Mouse (Mus musculus) hindbrain, embryonic 11.5 days (tissue): ENCODE measurements around the gene Bnip1. TPM values are rescaled to one million over a fixed set of nuclear protein-coding genes. Genes with fewer than 3 reads are reported as not detected.
A peak's percentile ranks its signal among the peaks of the same experiment; 100 is the strongest.

ENCODE experiments used
- ATAC-seq: fragments of 200-750 bp; cut with Nextera tagmentation; 2 replicates; pipeline ENCODE4 v1.8.0; 2017; ENCODE audit warnings: mild to moderate bottlenecking, moderate TSS enrichment, moderate library complexity; ENCODE audit not compliant: low FRiP score
- DNase-seq: peaks from one replicate; pipeline ENCODE4 v3.0.0-alpha.2; 2015; ENCODE audit warnings: low spot score
- H3K27ac ChIP-seq: fragments of 300-500 bp; sonication (generic); 2 replicates; pipeline ENCODE4 v1.5.1; 2014; ENCODE audit warnings: mild to moderate bottlenecking, low read depth, low read length
- H3K27me3 ChIP-seq: fragments of 300-500 bp; sonication (generic); 2 replicates; pipeline ENCODE4 v1.6.1; 2014; ENCODE audit warnings: mild to moderate bottlenecking, low read length, moderate library complexity, mixed read lengths; ENCODE audit not compliant: control insufficient read depth, insufficient read depth
- H3K36me3 ChIP-seq: fragments of 300-500 bp; sonication (generic); 2 replicates; pipeline ENCODE4 v1.6.1; 2014; ENCODE audit warnings: mild to moderate bottlenecking, low read length, moderate library complexity, mixed read lengths; ENCODE audit not compliant: control insufficient read depth, insufficient read depth
- H3K4me1 ChIP-seq: fragments of 300-500 bp; sonication (generic); replicated peaks from 2 replicates; pipeline ENCODE4 v1.6.1; 2014; ENCODE audit warnings: low read length, mixed read lengths; ENCODE audit not compliant: control insufficient read depth, insufficient read depth
- H3K4me2 ChIP-seq: fragments of 300-500 bp; sonication (generic); replicated peaks from 2 replicates; pipeline ENCODE4 v1.6.1; 2014; ENCODE audit warnings: mild to moderate bottlenecking, low read depth, low read length
- H3K4me3 ChIP-seq: fragments of 300-500 bp; sonication (generic); 2 replicates; pipeline ENCODE4 v1.5.1; 2014; ENCODE audit warnings: low read depth, low read length
- H3K9ac ChIP-seq: fragments of 300-500 bp; sonication (generic); 2 replicates; pipeline ENCODE4 v1.6.1; 2014; ENCODE audit warnings: low read depth, low read length
- H3K9me3 ChIP-seq: fragments of 300-500 bp; sonication (generic); 2 replicates; pipeline ENCODE4 v1.6.1; 2016; ENCODE audit warnings: low read length; ENCODE audit not compliant: control insufficient read depth
- WGBS: fragments of 180-500 bp; shearing (Covaris S2); extraction: QIAGEN DNeasy Blood & Tissue Kit; methylation state at CpG from one replicate; pipeline ENCODE4 v1.1.7; 2014; 5-methylcytosine and 5-hydroxymethylcytosine counted together
- polyA plus RNA-seq: library from polyadenylated mRNA; unstranded; fragments of >200 nt; fragmentation: Nextera tagmentation; extraction: Ambion mirVana; gene quantifications from 2 replicates; pipeline ENCODE4 v1.2.1, GENCODE M21; 2014

Gene Bnip1
- polyA plus RNA-seq, 1 experiment from 2014 or later: 52.9 TPM

- H3K4me2 ChIP-seq: no peak overlapping the region
- ATAC-seq: no peak
- H3K27ac ChIP-seq: no peak overlapping the region
- WGBS: 6% methylated on average over 5 of the region's 5 CpGs
- peak; percentile 21 for DNase-seq
- no peaks in the 10 kb centered on the region for H3K36me3 ChIP-seq
- H3K9me3 ChIP-seq: no peaks in the 10 kb centered on the region
- no peaks in the 10 kb centered on the region for H3K4me1 ChIP-seq
- peaks cover 75% of the 10 kb centered on the region for H3K27me3 ChIP-seq
- H3K4me3 ChIP-seq: no peak overlapping the region
- no peak overlapping the region for H3K9ac ChIP-seq
These were observed 55.5 kb downstream of the Bnip1 start for GRCm38 (mm10) chr17:26836377-26836776.

GRCm38 (mm10) chr17:26836786-26837545 is 56.1 kb downstream of the Bnip1 start:
- H3K9ac ChIP-seq: no peak overlapping the region
- no peaks in the 10 kb centered on the region for H3K4me1 ChIP-seq
- H3K27me3 ChIP-seq: peaks cover 81% of the 10 kb centered on the region
- no peak overlapping the region for H3K4me2 ChIP-seq
- no peaks in the 10 kb centered on the region for H3K36me3 ChIP-seq
- no peak overlapping the region for H3K4me3 ChIP-seq
- 3% methylated on average over 18 of the region's 19 CpGs for WGBS
- ATAC-seq: no peak
- peak; percentile 60 for DNase-seq
- no peak overlapping the region for H3K27ac ChIP-seq
- H3K9me3 ChIP-seq: no peaks in the 10 kb centered on the region

GRCm38 (mm10) chr17:26837546-26837985 is 56.7 kb downstream of the Bnip1 start:
- Histone ChIP-seq H3K4me3 (no peak overlapping the region), H3K27ac (no peak overlapping the region), H3K4me2 (no peak overlapping the region), H3K9ac (no peak overlapping the region), H3K9me3 (no peaks in the 10 kb centered on the region), H3K4me1 (no peaks in the 10 kb centered on the region), H3K27me3 (peaks cover 87% of the 10 kb centered on the region), H3K36me3 (no peaks in the 10 kb centered on the region)
- 3% methylated on average over 7 of the region's 7 CpGs for WGBS
- DNase-seq (peak; percentile 48), ATAC-seq (no peak)

- Histone ChIP-seq H3K4me3 (no peak overlapping the region), H3K27ac (no peak overlapping the region), H3K4me2 (no peak overlapping the region), H3K27me3 (peaks cover 94% of the 10 kb centered on the region), H3K9ac (no peak overlapping the region), H3K4me1 (no peaks in the 10 kb centered on the region), H3K36me3 (no peaks in the 10 kb centered on the region), H3K9me3 (no peaks in the 10 kb centered on the region)
- under 1% methylated on average over 36 of the region's 37 CpGs for WGBS
- DNase-seq (peak; percentile 55), ATAC-seq (no peak)
These were observed 57.5 kb downstream of the Bnip1 start for GRCm38 (mm10) chr17:26838191-26838910.

- no peaks in the 10 kb centered on the region for H3K4me1 ChIP-seq
- H3K9me3 ChIP-seq: no peaks in the 10 kb centered on the region
- no peak overlapping the region for H3K27ac ChIP-seq
- WGBS: under 1% methylated on average over 87 of the region's 87 CpGs
- H3K4me2 ChIP-seq: no peak overlapping the region
- no peaks in the 10 kb centered on the region for H3K36me3 ChIP-seq
- H3K9ac ChIP-seq: no peak overlapping the region
- peak; percentile 66 for DNase-seq
- H3K27me3 ChIP-seq: peaks cover 98% of the 10 kb centered on the region
- no peak for ATAC-seq
- no peak overlapping the region for H3K4me3 ChIP-seq
These were observed 58.2 kb downstream of the Bnip1 start for GRCm38 (mm10) chr17:26838911-26839717.

- Histone ChIP-seq H3K4me3 (no peak overlapping the region), H3K27ac (no peak overlapping the region), H3K27me3 (peaks cover 98% of the 10 kb centered on the region), H3K4me1 (no peaks in the 10 kb centered on the region; the same call in 1 of the 2 replicates), H3K9ac (no peak overlapping the region), H3K4me2 (no peak overlapping the region), H3K9me3 (no peaks in the 10 kb centered on the region), H3K36me3 (no peaks in the 10 kb centered on the region)
- under 1% methylated on average over 26 of the region's 26 CpGs for WGBS
- ATAC-seq (no peak), DNase-seq (peak; percentile 56)
These were observed 59.0 kb downstream of the Bnip1 start for GRCm38 (mm10) chr17:26839718-26840438.

GRCm38 (mm10) chr17:26840439-26840780 is 59.5 kb downstream of the Bnip1 start:
- Histone ChIP-seq H3K4me2 (no peak overlapping the region), H3K27me3 (peaks cover 98% of the 10 kb centered on the region), H3K9me3 (no peaks in the 10 kb centered on the region), H3K27ac (no peak overlapping the region), H3K36me3 (no peaks in the 10 kb centered on the region), H3K9ac (no peak overlapping the region), H3K4me1 (no peaks in the 10 kb centered on the region; the same call in 1 of the 2 replicates), H3K4me3 (no peak overlapping the region)
- 2% methylated on average over 9 of the region's 9 CpGs for WGBS
- DNase-seq: no peak
- no peak for ATAC-seq
